Mouse (Mus musculus) lung, adult 2 months (tissue): ENCODE measurements around the gene Fggy. TPM values are rescaled to one million over a fixed set of nuclear protein-coding genes. Genes with fewer than 3 reads are reported as not detected.

ENCODE experiments used
- DNase-seq: peaks from one replicate; pipeline ENCODE4 v3.0.0; 2022
- H3K4me1 ChIP-seq: fragments of 200-500 bp; 2 replicates; pipeline ENCODE4 v1.6.1; 2011; ENCODE audit warnings: low read length; ENCODE audit not compliant: control insufficient read depth, insufficient read depth
- H3K4me3 ChIP-seq: fragments of 200-500 bp; replicated peaks from 2 replicates; pipeline ENCODE3; 2011; ENCODE audit warnings: low read depth, mild to moderate bottlenecking, control low read depth, low read length; ENCODE audit errors: extremely low read depth
- CTCF ChIP-seq: fragments of 200-500 bp; IDR thresholded peaks from 2 replicates; pipeline ENCODE4 v1.5.1; 2011; ENCODE audit warnings: mild to moderate bottlenecking, low read length, control low read depth; ENCODE audit not compliant: insufficient read depth
- POLR2A ChIP-seq: fragments of 200-500 bp; IDR thresholded peaks from 2 replicates; pipeline ENCODE4 v1.6.1; 2011; ENCODE audit warnings: low read depth, mild to moderate bottlenecking, control low read depth, low read length, borderline replicate concordance; ENCODE audit errors: extremely low read depth
- WGBS: fragments of 180-500 bp; shearing (Covaris S2); methylation state at CpG from one replicate; pipeline ENCODE4 v1.1.7; 2018; 5-methylcytosine and 5-hydroxymethylcytosine counted together
- polyA plus RNA-seq: library from polyadenylated mRNA; depleted of rRNA; stranded (reverse); fragments of >200 nt; gene quantifications from 2 replicates; pipeline ENCODE4 v1.2.3, GENCODE M21; 2012

Gene Fggy
- polyA plus RNA-seq, 1 experiment: 5.3 TPM

DNA sequence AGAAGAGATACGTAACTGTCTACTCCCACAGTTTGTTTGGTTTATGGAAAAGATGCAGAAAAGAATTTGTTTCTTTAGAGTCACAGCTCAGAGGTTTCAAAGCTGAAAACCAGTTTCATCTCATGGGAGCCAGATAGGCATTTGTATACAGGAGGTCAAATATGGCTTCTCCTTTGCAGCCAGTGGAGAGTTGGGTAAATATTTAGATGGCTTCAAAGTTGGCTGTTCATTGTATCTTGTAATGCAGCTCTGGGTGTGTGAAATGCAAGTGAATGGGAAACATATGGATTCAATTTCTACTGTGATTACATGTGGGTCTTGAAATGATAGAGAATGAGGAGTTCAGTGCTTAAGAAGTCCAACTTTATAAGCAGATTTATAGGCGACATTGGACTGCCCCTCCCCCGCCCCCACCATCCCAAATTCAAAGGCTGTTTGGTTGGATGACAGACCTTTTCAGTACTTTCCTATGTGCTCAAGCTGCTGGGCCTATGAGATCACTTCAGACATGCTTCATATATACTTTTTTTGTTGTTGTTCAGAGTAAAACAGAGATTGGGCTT is 234.7 kb downstream of the Fggy start:
- no peak for TF ChIP-seq POLR2A
- no peak for TF ChIP-seq CTCF
- no peak for DNase-seq
- Histone ChIP-seq H3K4me1 (no peaks in the 10 kb centered on the region), H3K4me3 (no peak overlapping the region)
- WGBS: 87% methylated on average over 3 of the region's 3 CpGs

- no peak overlapping the region for H3K4me3 ChIP-seq
- H3K4me1 ChIP-seq: no peaks in the 10 kb centered on the region
- TF ChIP-seq CTCF: no peak
- TF ChIP-seq POLR2A: no peak
- no peak for DNase-seq
- 79% methylated on average over 7 of the region's 7 CpGs for WGBS
These were observed 236.5 kb downstream of the Fggy start for GRCm38 (mm10) chr4:95793647-95794328.

DNA sequence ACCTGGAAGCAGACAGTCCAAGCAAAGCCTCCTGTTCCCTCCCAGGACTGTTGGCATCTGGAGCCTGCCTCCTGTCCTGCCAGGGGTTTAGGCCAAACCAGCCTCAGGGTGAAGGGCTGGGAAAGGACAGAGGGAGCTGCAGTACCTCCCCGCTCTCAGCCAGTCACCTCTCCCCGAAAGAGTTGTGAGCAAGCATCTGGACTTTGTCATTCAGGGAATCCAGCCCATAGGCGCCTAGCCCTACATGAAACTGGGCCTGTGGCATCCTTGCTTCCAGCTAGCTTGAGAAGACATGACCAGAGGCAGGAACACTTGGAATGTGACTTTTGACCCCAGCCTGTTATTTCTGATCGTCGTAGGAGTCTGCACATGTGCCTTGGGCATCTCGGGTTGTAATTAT is 237.3 kb downstream of the Fggy start:
- Histone ChIP-seq H3K4me1 (no peaks in the 10 kb centered on the region), H3K4me3 (no peak overlapping the region)
- TF ChIP-seq POLR2A (no peak), CTCF (no peak)
- 65% methylated on average over 6 of the region's 6 CpGs for WGBS
- no peak for DNase-seq

DNA sequence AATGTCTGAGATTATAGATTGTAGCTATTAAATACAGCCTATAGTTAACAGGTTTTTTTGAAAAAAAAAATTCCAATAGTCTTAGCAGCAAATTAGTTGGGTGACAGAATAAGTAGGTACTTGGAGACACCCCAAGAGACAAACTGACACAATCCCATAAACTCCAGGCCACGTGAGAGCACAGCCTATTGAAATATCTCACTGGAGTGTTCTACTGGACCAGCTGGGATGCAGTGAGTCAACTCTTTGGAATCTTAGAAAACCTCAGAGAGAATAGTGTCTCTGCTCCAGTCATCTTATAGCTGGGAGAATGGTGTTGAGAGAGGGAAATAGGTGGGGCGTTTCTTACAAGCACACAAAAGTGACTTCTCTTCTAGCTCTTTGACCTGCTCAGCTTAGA is 238.0 kb downstream of the Fggy start:
- DNase-seq: no peak
- no peak overlapping the region for H3K4me3 ChIP-seq
- TF ChIP-seq POLR2A (no peak), CTCF (no peak)
- 61% methylated on average over 2 of the region's 2 CpGs for WGBS
- no peaks in the 10 kb centered on the region for H3K4me1 ChIP-seq

GRCm38 (mm10) chr4:95819650-95820049 is 262.3 kb downstream of the Fggy start:
- no peak overlapping the region for H3K4me3 ChIP-seq
- H3K4me1 ChIP-seq: no peaks in the 10 kb centered on the region
- TF ChIP-seq CTCF: no peak
- WGBS: 86% methylated on average over 2 of the region's 2 CpGs
- no peak for DNase-seq

DNA sequence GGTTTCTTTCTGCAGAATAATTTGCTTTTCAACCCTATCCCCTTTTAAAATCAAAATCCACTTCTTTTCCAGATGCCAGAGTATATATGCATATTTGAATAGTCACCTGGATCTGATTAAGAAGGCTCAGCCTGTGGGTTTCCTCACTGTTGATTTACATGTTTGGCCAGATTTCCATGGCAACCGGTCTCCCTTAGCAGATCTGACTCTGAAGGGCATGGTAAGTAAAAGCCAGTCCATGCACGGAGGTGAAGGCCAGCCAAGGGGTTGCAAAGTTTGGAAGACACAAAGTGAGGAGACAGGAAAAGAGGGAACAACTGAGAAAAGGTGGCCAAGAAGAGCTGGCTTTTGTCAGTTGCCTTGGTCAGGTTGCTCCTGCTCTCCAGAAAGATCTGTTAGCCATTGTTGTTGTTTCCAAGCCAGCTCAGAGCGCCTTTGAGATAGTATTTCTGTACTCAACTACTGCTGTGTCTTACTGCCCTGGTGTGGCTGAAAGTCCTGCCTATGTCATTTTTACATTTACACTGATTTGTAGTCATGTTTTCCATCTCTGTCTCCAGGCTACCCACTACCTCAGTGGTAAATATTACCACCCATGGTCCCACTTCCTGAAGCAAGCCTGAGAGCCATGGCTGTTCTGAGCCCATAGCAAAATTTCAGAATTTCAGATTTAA is 264.7 kb downstream of the Fggy start:
- no peaks in the 10 kb centered on the region for H3K4me1 ChIP-seq
- TF ChIP-seq POLR2A (no peak), CTCF (no peak)
- 73% methylated on average over 3 of the region's 3 CpGs for WGBS
- no peak overlapping the region for H3K4me3 ChIP-seq
- DNase-seq: no peak

DNA sequence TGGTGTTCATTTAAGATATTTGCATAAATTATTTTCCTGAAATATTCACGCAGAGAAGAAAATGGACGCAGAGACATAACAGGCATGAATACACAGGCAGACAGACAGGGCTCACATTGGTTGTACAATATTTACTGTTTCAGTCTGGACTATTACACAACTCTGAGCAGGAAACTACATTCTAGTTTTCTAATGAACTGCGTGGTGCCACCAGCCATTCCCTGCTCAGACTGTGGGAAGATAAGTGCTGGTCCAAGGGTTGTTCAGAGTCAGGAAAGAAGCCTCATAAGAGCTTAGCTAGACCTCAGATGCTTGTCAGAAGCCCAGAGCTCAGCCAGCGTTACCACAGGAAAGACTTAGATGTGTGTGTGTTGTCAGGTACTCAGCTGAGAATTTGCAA is 270.9 kb downstream of the Fggy start:
- DNase-seq: no peak
- TF ChIP-seq POLR2A (no peak), CTCF (no peak)
- WGBS: 79% methylated on average over 4 of the region's 4 CpGs
- Histone ChIP-seq H3K4me1 (no peaks in the 10 kb centered on the region), H3K4me3 (no peak overlapping the region)

DNA sequence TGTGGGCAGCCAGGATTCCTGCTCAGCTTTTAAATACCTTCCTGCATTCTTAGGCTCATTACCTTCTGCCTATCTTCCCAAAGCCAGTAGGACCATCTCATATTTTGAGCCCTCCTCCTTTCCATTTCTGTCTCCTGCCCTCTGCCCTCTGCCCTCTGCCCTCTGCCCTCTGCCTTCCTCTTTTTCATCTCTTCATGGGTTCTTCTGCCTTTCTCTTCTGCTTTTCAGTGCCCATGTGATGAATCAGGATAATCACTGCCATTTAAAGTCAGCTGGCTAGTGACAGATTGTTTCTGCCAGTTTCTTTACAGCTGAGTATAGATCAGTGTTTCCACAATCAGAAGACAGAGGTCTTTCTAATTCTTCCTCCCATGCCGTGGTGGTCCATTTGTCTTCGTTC is 273.0 kb downstream of the Fggy start:
- 87% methylated on average over 2 of the region's 2 CpGs for WGBS
- no peak for DNase-seq
- no peaks in the 10 kb centered on the region for H3K4me1 ChIP-seq
- TF ChIP-seq POLR2A: no peak
- TF ChIP-seq CTCF: no peak
- H3K4me3 ChIP-seq: no peak overlapping the region

GRCm38 (mm10) chr4:95839860-95840259 is 282.6 kb downstream of the Fggy start:
- TF ChIP-seq CTCF: no peak
- no peak for TF ChIP-seq POLR2A
- no peak overlapping the region for H3K4me3 ChIP-seq
- 86% methylated on average over 1 of the region's 1 CpGs for WGBS

DNA sequence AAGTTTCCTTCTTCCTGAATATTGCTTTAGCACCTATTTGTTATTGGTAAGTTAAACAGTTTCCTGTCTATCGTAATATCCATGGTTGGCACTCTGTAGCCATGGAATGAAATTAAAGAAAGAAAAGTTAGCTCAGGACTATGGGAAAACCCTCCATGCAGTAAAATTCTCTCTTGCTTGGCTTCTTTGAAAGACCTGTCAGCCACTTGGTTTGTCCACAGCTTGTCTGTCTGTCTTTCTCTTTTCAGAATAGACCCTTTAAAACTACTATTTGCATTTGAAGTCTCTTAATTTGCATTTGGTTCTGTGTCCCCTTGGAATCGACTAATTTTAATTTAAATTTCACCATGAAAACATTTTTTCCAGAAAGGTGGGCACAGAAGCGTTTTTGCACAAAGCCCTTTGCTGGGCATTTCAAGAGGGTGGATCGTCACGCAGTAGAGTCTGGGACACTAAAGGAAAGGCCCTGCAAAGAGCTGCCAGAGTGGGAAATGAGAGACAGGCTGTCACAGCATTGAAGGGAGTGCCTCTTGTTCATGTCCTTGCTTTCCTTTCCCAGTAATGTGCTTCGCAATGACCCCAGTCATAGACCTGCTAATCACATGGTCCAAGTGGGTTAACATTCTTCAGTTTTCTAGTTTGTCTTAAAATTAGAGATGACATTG is 283.2 kb downstream of the Fggy start:
- TF ChIP-seq CTCF (no peak), POLR2A (no peak)
- no peak for DNase-seq
- H3K4me1 ChIP-seq: peaks cover under 1% of the 10 kb centered on the region
- 89% methylated on average over 6 of the region's 6 CpGs for WGBS
- H3K4me3 ChIP-seq: no peak overlapping the region

More at GRCm38 (mm10) chr4:95839860-95840259, 282.6 kb downstream of the Fggy start:
- DNase-seq: no peak
- H3K4me1 ChIP-seq: no peaks in the 10 kb centered on the region
